Comparison of ENCODE assay signal across 8 mouse cellular contexts in the genomic region with DNA sequence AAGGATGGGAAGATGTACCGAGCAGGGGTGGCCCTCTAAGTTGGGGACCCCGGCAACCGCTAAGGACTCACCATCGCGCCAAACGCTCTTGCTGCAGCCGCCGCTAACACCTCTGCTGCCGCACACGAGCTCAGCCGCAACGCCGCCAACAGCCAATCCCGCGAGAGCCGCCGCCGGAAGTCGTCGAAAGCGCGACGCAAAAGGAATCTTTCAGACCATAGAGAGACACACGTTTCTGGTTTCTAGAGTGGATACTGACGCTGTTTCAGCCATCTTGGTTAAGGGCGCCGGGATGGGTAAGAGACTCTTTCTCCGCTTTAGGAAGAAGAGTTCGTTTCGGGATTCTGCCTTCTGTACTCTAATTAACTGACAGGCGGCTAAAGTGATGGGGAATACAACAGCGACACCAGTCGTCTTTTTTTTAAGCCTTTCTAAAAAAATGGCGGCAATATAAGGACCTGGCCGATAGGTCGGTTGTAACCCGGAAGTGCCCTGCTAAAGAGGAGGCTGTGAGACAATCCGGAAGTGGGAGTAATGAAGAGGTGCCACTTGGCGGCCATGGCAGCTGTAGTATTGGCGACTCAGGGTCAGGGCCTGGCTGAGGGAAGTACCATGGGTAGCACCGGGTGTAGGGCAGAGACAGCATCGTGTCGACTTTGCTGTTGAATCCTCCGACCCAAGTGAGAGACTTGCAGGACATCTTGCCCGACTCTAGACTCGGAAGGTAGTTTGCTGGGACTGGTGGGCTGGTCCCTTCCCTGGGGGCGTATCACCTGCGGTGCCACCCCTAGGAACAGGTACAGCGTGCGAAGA. TPM values are rescaled to one million over a fixed set of nuclear protein-coding genes. Genes with fewer than 3 reads are reported as not detected.
DNase-seq lines count a peak whose midpoint lies in the region; ATAC-seq lines count a peak whose summit lies in the region.

A gene (plus strand): TSS at position 191 of the 813 bp plus-strand sequence.
A gene (minus strand): TSS at position 649 of the 813 bp plus-strand sequence.

- intact Hi-C loops in gastrocnemius, postnatal 14 days (cut with DNase I; ENCODE audit: low total_unique reads): no loop called here
- intact Hi-C loops in left cerebral cortex, postnatal 10 days (cut with DNase I): no loop called here

- peak; percentile 95 to 99 for DNase-seq in adrenal gland, adult (ENCODE audit: inconsistent age in 2 of 2, low spot score in 1 of 2)
- DNase-seq in embryo, embryonic 10.5 days (ENCODE audit: low spot score): peak; percentile 96
- DNase-seq in gastrocnemius, postnatal 14 days: peak; percentile 91
- DNase-seq in left cerebral cortex, postnatal 10 days (ENCODE audit: extremely low spot score in 1 of 2, low spot score in 2 of 2): peak; percentile 93 to 94
- DNase-seq in right cerebral cortex, postnatal 25 days: peak; percentile 93
- DNase-seq in urinary bladder, postnatal 4 days (ENCODE audit: low spot score in 2 of 2): peak; percentile 88 to 89

- peak; percentile 93 for ATAC-seq in inflammation-experienced regulatory T-cells, adult 6 months
- ATAC-seq in megakaryocyte-erythroid progenitor cell, adult 5-6 weeks (replicated peaks; ENCODE audit: low FRiP score, low TSS enrichment, poor library complexity, severe bottlenecking): peak; percentile 93

RNA-seq across cellular contexts. Expression of the first gene that starts in this region (rescaled TPM):
- 10 to 100 TPM in 1 of 2 experiments, 1 to 10 TPM in 1; 9.8 to 10.2 TPM for total RNA-seq in gastrocnemius, postnatal 14 days (2021)
- polyA plus RNA-seq in inflammation-experienced regulatory T-cells, adult 6 months (2017; shearing (Covaris generic)): 10 to 100 TPM; 22.2 to 22.7 (median 22.5) TPM
- 10 to 100 TPM; 42.0 to 42.2 TPM for total RNA-seq in left cerebral cortex, postnatal 10 days (2021)
- 19.6 and 28.4 TPM in 2 replicates for total RNA-seq in megakaryocyte-erythroid progenitor cell, adult 5-6 weeks (2014; fragmentation: Nextera tagmentation)
- total RNA-seq in megakaryocyte-erythroid progenitor cell, adult 5-6 weeks (2017): 12.7 and 17.5 TPM in 2 replicates

RNA-seq across cellular contexts. Expression of the second gene that starts in this region (rescaled TPM):
- 10 to 100 TPM; 19.4 to 30.4 TPM for total RNA-seq in gastrocnemius, postnatal 14 days (2021)
- polyA plus RNA-seq in inflammation-experienced regulatory T-cells, adult 6 months (2017; shearing (Covaris generic)): 100 to 1,000 TPM; 131 to 147 (median 146) TPM
- total RNA-seq in left cerebral cortex, postnatal 10 days (2021): 10 to 100 TPM; 63.8 to 67.9 TPM
- 140 and 158 TPM in 2 replicates for total RNA-seq in megakaryocyte-erythroid progenitor cell, adult 5-6 weeks (2014; fragmentation: Nextera tagmentation)
- total RNA-seq in megakaryocyte-erythroid progenitor cell, adult 5-6 weeks (2017): 103 and 142 TPM in 2 replicates

Comparison
In these comparisons a context has a peak if more than half of its experiments do, and no peak if none do; other contexts are left out.
1. Peak in every context shown above with its lines: DNase-seq and ATAC-seq.